Mouse (Mus musculus): Measurements from ENCODE around the gene Fance. TPM values are rescaled to one million over a fixed set of nuclear protein-coding genes. Genes with fewer than 3 reads are reported as not detected.

Fance gene
- polyA plus RNA-seq, 1 experiment from 2014 or later: 21.7 TPM

GRCm38 (mm10) chr17:28278156-28278555 lies 35.2 kb upstream of the Fance start:
- DNase-seq (ENCODE audit: low spot score) (no peak), ATAC-seq (no peak)
- Histone ChIP-seq H3K9me3 (replicated peaks; ENCODE audit: control insufficient read depth, low read length) (no peaks in the 10 kb centered on the region), H3K27me3 (replicated peaks; ENCODE audit: control insufficient read depth, insufficient read depth, low read length) (no peaks in the 10 kb centered on the region), H3K36me3 (ENCODE audit: control insufficient read depth, insufficient read depth, low read length) (no peaks in the 10 kb centered on the region), H3K4me2 (ENCODE audit: low read length) (no peak overlapping the region), H3K27ac (ENCODE audit: low read depth, low read length) (no peak overlapping the region), H3K4me3 (ENCODE audit: low read depth, low read length) (no peak overlapping the region), H3K9ac (ENCODE audit: low read length) (no peak overlapping the region), H3K4me1 (ENCODE audit: control insufficient read depth, insufficient read depth, low read length) (no peaks in the 10 kb centered on the region)
- 84% methylated on average over 3 of the region's 3 CpGs for WGBS

GRCm38 (mm10) chr17:28279236-28279635 lies 34.1 kb upstream of the Fance start:
- H3K4me1 ChIP-seq (ENCODE audit: control insufficient read depth, insufficient read depth, low read length): no peaks in the 10 kb centered on the region
- no peaks in the 10 kb centered on the region for H3K27me3 ChIP-seq (replicated peaks; ENCODE audit: control insufficient read depth, insufficient read depth, low read length)
- ATAC-seq: no peak
- H3K36me3 ChIP-seq (ENCODE audit: control insufficient read depth, insufficient read depth, low read length): no peaks in the 10 kb centered on the region
- no peak overlapping the region for H3K9ac ChIP-seq (ENCODE audit: low read length)
- 65% methylated on average over 4 of the region's 4 CpGs for WGBS
- no peak for DNase-seq (ENCODE audit: low spot score)
- H3K9me3 ChIP-seq (replicated peaks; ENCODE audit: control insufficient read depth, low read length): no peaks in the 10 kb centered on the region
- no peak overlapping the region for H3K4me2 ChIP-seq (ENCODE audit: low read length)
- no peak overlapping the region for H3K4me3 ChIP-seq (ENCODE audit: low read depth, low read length)
- H3K27ac ChIP-seq (ENCODE audit: low read depth, low read length): no peak overlapping the region

GRCm38 (mm10) chr17:28279780-28280422 lies 33.4 kb upstream of the Fance start:
- no peaks in the 10 kb centered on the region for H3K27me3 ChIP-seq (replicated peaks; ENCODE audit: control insufficient read depth, insufficient read depth, low read length)
- H3K9ac ChIP-seq (ENCODE audit: low read length): no peak overlapping the region
- no peak for DNase-seq (ENCODE audit: low spot score)
- ATAC-seq: no peak
- no peak overlapping the region for H3K27ac ChIP-seq (ENCODE audit: low read depth, low read length)
- no peak overlapping the region for H3K4me3 ChIP-seq (ENCODE audit: low read depth, low read length)
- H3K4me2 ChIP-seq (ENCODE audit: low read length): no peak overlapping the region
- no peaks in the 10 kb centered on the region for H3K4me1 ChIP-seq (ENCODE audit: control insufficient read depth, insufficient read depth, low read length)
- WGBS: 69% methylated on average over 15 of the region's 15 CpGs
- H3K9me3 ChIP-seq (replicated peaks; ENCODE audit: control insufficient read depth, low read length): no peaks in the 10 kb centered on the region
- H3K36me3 ChIP-seq (ENCODE audit: control insufficient read depth, insufficient read depth, low read length): no peaks in the 10 kb centered on the region

- DNase-seq (ENCODE audit: low spot score) (no peak), ATAC-seq (no peak)
- WGBS: 75% methylated on average over 7 of the region's 7 CpGs
- H3K36me3 ChIP-seq (ENCODE audit: control insufficient read depth, insufficient read depth, low read length): no peaks in the 10 kb centered on the region
- H3K27me3 ChIP-seq (replicated peaks; ENCODE audit: control insufficient read depth, insufficient read depth, low read length): no peaks in the 10 kb centered on the region
- no peaks in the 10 kb centered on the region for H3K9me3 ChIP-seq (replicated peaks; ENCODE audit: control insufficient read depth, low read length)
- H3K9ac ChIP-seq (ENCODE audit: low read length): no peak overlapping the region
- H3K4me3 ChIP-seq (ENCODE audit: low read depth, low read length): no peak overlapping the region
- no peak overlapping the region for H3K4me2 ChIP-seq (ENCODE audit: low read length)
- no peak overlapping the region for H3K27ac ChIP-seq (ENCODE audit: low read depth, low read length)
- no peaks in the 10 kb centered on the region for H3K4me1 ChIP-seq (ENCODE audit: control insufficient read depth, insufficient read depth, low read length)
These were observed 32.9 kb upstream of the Fance start for GRCm38 (mm10) chr17:28280423-28280800.

GRCm38 (mm10) chr17:28280831-28281377 lies 32.4 kb upstream of the Fance start:
- no peaks in the 10 kb centered on the region for H3K4me1 ChIP-seq (ENCODE audit: control insufficient read depth, insufficient read depth, low read length)
- DNase-seq (ENCODE audit: low spot score) (no peak), ATAC-seq (no peak)
- no peaks in the 10 kb centered on the region for H3K36me3 ChIP-seq (ENCODE audit: control insufficient read depth, insufficient read depth, low read length)
- no peak overlapping the region for H3K9ac ChIP-seq (ENCODE audit: low read length)
- H3K27ac ChIP-seq (ENCODE audit: low read depth, low read length): no peak overlapping the region
- H3K4me3 ChIP-seq (ENCODE audit: low read depth, low read length): no peak overlapping the region
- H3K4me2 ChIP-seq (ENCODE audit: low read length): no peak overlapping the region
- 55% methylated on average over 5 of the region's 5 CpGs for WGBS
- no peaks in the 10 kb centered on the region for H3K9me3 ChIP-seq (replicated peaks; ENCODE audit: control insufficient read depth, low read length)
- H3K27me3 ChIP-seq (replicated peaks; ENCODE audit: control insufficient read depth, insufficient read depth, low read length): no peaks in the 10 kb centered on the region

- no peaks in the 10 kb centered on the region for H3K36me3 ChIP-seq (ENCODE audit: control insufficient read depth, insufficient read depth, low read length)
- no peaks in the 10 kb centered on the region for H3K4me1 ChIP-seq (ENCODE audit: control insufficient read depth, insufficient read depth, low read length)
- DNase-seq (ENCODE audit: low spot score) (no peak), ATAC-seq (no peak)
- H3K9ac ChIP-seq (ENCODE audit: low read length): no peak overlapping the region
- H3K4me2 ChIP-seq (ENCODE audit: low read length): no peak overlapping the region
- no peaks in the 10 kb centered on the region for H3K27me3 ChIP-seq (replicated peaks; ENCODE audit: control insufficient read depth, insufficient read depth, low read length)
- WGBS: 92% methylated on average over 7 of the region's 7 CpGs
- no peak overlapping the region for H3K4me3 ChIP-seq (ENCODE audit: low read depth, low read length)
- no peaks in the 10 kb centered on the region for H3K9me3 ChIP-seq (replicated peaks; ENCODE audit: control insufficient read depth, low read length)
- no peak overlapping the region for H3K27ac ChIP-seq (ENCODE audit: low read depth, low read length)
These were observed 31.4 kb upstream of the Fance start for GRCm38 (mm10) chr17:28281866-28282441.

GRCm38 (mm10) chr17:28283199-28283598 lies 30.1 kb upstream of the Fance start:
- ATAC-seq: no peak
- WGBS: 93% methylated on average over 10 of the region's 10 CpGs
- no peak overlapping the region for H3K27ac ChIP-seq (ENCODE audit: low read depth, low read length)
- no peak overlapping the region for H3K4me2 ChIP-seq (ENCODE audit: low read length)
- H3K27me3 ChIP-seq (replicated peaks; ENCODE audit: control insufficient read depth, insufficient read depth, low read length): no peaks in the 10 kb centered on the region
- H3K9me3 ChIP-seq (replicated peaks; ENCODE audit: control insufficient read depth, low read length): no peaks in the 10 kb centered on the region
- H3K4me3 ChIP-seq (ENCODE audit: low read depth, low read length): no peak overlapping the region
- no peaks in the 10 kb centered on the region for H3K36me3 ChIP-seq (ENCODE audit: control insufficient read depth, insufficient read depth, low read length)
- DNase-seq (ENCODE audit: low spot score): no peak
- no peaks in the 10 kb centered on the region for H3K4me1 ChIP-seq (ENCODE audit: control insufficient read depth, insufficient read depth, low read length)
- no peak overlapping the region for H3K9ac ChIP-seq (ENCODE audit: low read length)

GRCm38 (mm10) chr17:28286133-28286532 lies 27.2 kb upstream of the Fance start:
- Histone ChIP-seq H3K4me2 (ENCODE audit: low read length) (no peak overlapping the region), H3K9me3 (replicated peaks; ENCODE audit: control insufficient read depth, low read length) (no peaks in the 10 kb centered on the region), H3K9ac (ENCODE audit: low read length) (no peak overlapping the region), H3K4me3 (ENCODE audit: low read depth, low read length) (no peak overlapping the region), H3K4me1 (ENCODE audit: control insufficient read depth, insufficient read depth, low read length) (no peaks in the 10 kb centered on the region), H3K27ac (ENCODE audit: low read depth, low read length) (no peak overlapping the region), H3K36me3 (ENCODE audit: control insufficient read depth, insufficient read depth, low read length) (no peaks in the 10 kb centered on the region), H3K27me3 (replicated peaks; ENCODE audit: control insufficient read depth, insufficient read depth, low read length) (no peaks in the 10 kb centered on the region)
- ATAC-seq: no peak
- no peak for DNase-seq (ENCODE audit: low spot score)
- 83% methylated on average over 10 of the region's 10 CpGs for WGBS

GRCm38 (mm10) chr17:28286964-28287363 lies 26.4 kb upstream of the Fance start:
- Histone ChIP-seq H3K4me2 (ENCODE audit: low read length) (no peak overlapping the region), H3K9me3 (replicated peaks; ENCODE audit: control insufficient read depth, low read length) (no peaks in the 10 kb centered on the region), H3K4me3 (ENCODE audit: low read depth, low read length) (no peak overlapping the region), H3K27me3 (replicated peaks; ENCODE audit: control insufficient read depth, insufficient read depth, low read length) (no peaks in the 10 kb centered on the region), H3K27ac (ENCODE audit: low read depth, low read length) (no peak overlapping the region), H3K4me1 (ENCODE audit: control insufficient read depth, insufficient read depth, low read length) (no peaks in the 10 kb centered on the region), H3K9ac (ENCODE audit: low read length) (no peak overlapping the region), H3K36me3 (ENCODE audit: control insufficient read depth, insufficient read depth, low read length) (no peaks in the 10 kb centered on the region)
- ATAC-seq (no peak), DNase-seq (ENCODE audit: low spot score) (no peak)
- WGBS: 41% methylated on average over 5 of the region's 5 CpGs
